Mouse (Mus musculus): ENCODE results near the gene Haao. TPM values are rescaled to one million over a fixed set of nuclear protein-coding genes. Genes with fewer than 3 reads are reported as not detected.

The Haao gene
- total RNA-seq, 1 experiment, result 0.54 TPM

DNA sequence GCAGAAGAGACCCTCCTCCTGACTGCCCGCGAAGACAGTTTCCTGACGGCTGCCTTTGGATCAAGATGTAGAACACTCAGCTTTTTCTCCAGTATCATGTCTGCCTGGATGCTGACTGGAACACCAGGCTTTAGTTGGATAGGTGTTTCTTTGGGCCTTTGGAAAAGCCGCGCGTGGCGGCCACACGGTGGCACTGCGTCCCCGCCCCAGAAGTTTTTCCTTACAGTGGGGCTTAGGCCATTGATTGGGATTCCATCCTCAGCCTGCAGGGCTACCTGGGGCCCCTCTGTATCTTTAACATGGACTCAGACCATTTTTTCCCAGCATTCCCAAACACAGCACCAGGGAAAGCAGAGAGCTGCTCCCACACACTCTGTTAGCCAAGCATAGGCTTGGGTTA is 18.8 kb upstream of the Haao start:
- no peak for TF ChIP-seq ZNF384 (IDR thresholded peaks at IDR 0.05; ENCODE audit: low read depth, low read length)
- peak; percentile 63 for TF ChIP-seq ZC3H11A (IDR thresholded peaks at IDR 0.05; ENCODE audit: borderline replicate concordance, low read depth, low read length)
- Histone ChIP-seq H3K4me1 (ENCODE audit: control insufficient read depth in 2 of 2, insufficient read depth in 2 of 2, low read length in 2 of 2, poor library complexity in 1 of 2) (peaks cover 0 to 15% of the 10 kb centered on the region in 2 experiments; a peak in 3 of 4 replicates), H3K36me3 (ENCODE audit: control insufficient read depth, insufficient read depth, low read length, poor library complexity, severe bottlenecking) (no peaks in the 10 kb centered on the region), H3K9me3 (ENCODE audit: control insufficient read depth, insufficient read depth, low read depth, low read length) (no peaks in the 10 kb centered on the region), H3K9ac (ENCODE audit: insufficient read depth, low read depth, low read length, poor library complexity, severe bottlenecking) (no peak overlapping the region), H3K4me3 (ENCODE audit: insufficient read depth in 1 of 2, low read depth in 1 of 2, low read length in 2 of 2, poor library complexity in 1 of 2, severe bottlenecking in 1 of 2) (no peak overlapping the region), H3K27ac (ENCODE audit: insufficient read depth, low read depth, low read length, poor library complexity, severe bottlenecking) (no peak overlapping the region)
- DNase-seq (ENCODE audit: low read depth, low spot score), result peak; percentile 55
- in situ Hi-C loops (cut with MboI; ENCODE audit: low sequenced_read_pairs in 2 of 2, unreplicated experiment in 2 of 2), result no loop called here

DNA sequence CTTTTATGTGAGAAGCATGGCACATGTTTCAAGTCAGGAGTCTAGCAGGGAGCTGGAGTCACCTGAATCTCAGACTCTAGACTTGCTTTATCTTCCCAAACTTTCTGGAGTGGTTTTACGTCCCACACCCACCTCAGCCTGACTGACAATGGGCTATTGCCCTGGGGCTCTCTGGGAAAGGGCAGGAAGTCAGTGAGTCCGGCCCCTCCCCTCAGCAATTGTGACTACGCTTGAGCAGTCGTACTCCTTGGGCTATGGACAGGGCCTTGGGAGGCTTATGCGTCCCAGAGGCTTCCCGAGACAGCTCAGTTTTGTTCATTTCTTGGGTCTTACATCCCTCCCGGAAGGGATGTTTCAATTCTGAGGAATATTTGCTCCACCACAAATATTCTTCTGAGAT is 17.6 kb upstream of the Haao start:
- Histone ChIP-seq H3K4me3 (ENCODE audit: insufficient read depth in 1 of 2, low read depth in 1 of 2, low read length in 2 of 2, poor library complexity in 1 of 2, severe bottlenecking in 1 of 2) (no peak overlapping the region), H3K9me3 (ENCODE audit: control insufficient read depth, insufficient read depth, low read depth, low read length) (no peaks in the 10 kb centered on the region), H3K4me1 (ENCODE audit: control insufficient read depth in 2 of 2, insufficient read depth in 2 of 2, low read length in 2 of 2, poor library complexity in 1 of 2) (peaks cover 0 to 15% of the 10 kb centered on the region in 2 experiments; a peak in 3 of 4 replicates), H3K9ac (ENCODE audit: insufficient read depth, low read depth, low read length, poor library complexity, severe bottlenecking) (no peak overlapping the region), H3K36me3 (ENCODE audit: control insufficient read depth, insufficient read depth, low read length, poor library complexity, severe bottlenecking) (no peaks in the 10 kb centered on the region), H3K27ac (ENCODE audit: insufficient read depth, low read depth, low read length, poor library complexity, severe bottlenecking) (peak overlapping the region; percentile 58; the same call in 1 of the 2 replicates)
- peak; percentile 79 for DNase-seq (ENCODE audit: low read depth, low spot score)
- no peak for TF ChIP-seq ZNF384 (IDR thresholded peaks at IDR 0.05; ENCODE audit: low read depth, low read length)
- TF ChIP-seq ZC3H11A (IDR thresholded peaks at IDR 0.05; ENCODE audit: borderline replicate concordance, low read depth, low read length), result no peak
- TF ChIP-seq HCFC1 (IDR thresholded peaks at IDR 0.05; ENCODE audit: borderline replicate concordance, insufficient read depth, low read length), result no peak
- TF ChIP-seq MAFK (IDR thresholded peaks at IDR 0.05; ENCODE audit: insufficient read depth, low read depth, low read length), result no peak
- no peak for TF ChIP-seq CHD2 (IDR thresholded peaks at IDR 0.05; ENCODE audit: low read depth, low read length)
- in situ Hi-C loops (cut with MboI; ENCODE audit: low sequenced_read_pairs in 2 of 2, unreplicated experiment in 2 of 2), result no loop called here

DNA sequence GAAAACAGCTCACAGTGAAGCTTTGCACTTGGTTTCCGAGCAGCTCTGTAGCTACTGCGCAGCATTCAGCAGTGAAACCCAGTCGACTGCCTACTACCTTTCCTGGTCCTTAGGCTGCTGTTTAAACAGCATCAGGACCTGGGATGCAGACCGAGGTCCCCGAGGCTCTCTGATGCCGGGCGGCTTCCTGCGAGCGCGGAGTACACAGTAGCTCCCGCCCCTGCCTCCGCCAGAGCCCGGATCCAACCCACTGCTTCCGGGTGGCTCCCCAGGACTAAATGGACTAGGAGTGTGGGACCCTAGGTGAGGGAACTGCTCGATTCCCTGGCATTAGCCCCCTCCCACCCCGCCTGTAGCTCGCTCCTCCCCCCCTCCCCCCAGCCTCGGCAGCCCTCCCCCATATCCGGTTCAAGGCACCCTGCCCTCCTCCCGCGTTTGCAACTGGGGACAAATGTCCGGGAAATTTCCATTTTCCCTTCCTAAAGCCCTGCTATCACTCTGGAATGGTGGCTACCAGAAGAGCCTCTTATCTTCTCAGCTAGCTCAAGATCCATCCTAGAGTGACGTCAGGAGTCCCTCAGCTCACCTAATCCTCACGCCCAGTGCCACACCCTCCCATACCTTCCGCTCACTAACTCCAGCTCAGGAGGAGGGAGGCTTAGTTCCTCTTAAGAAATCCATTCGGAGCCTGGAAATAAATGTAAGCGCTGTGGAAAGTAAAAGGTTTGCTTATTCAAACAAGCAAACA is 14.5 kb upstream of the Haao start:
- in situ Hi-C loops (cut with MboI; ENCODE audit: low sequenced_read_pairs in 2 of 2, unreplicated experiment in 2 of 2), result no loop called here
- H3K9ac ChIP-seq (ENCODE audit: insufficient read depth, low read depth, low read length, poor library complexity, severe bottlenecking), result peak overlapping the region; percentile 86
- H3K4me1 ChIP-seq (ENCODE audit: control insufficient read depth in 2 of 2, insufficient read depth in 2 of 2, low read length in 2 of 2, poor library complexity in 1 of 2), result peaks cover 0 to 15% of the 10 kb centered on the region in 2 experiments; a peak in 3 of 4 replicates
- DNase-seq (ENCODE audit: low read depth, low spot score), result peak; percentile 65
- H3K27ac ChIP-seq (ENCODE audit: insufficient read depth, low read depth, low read length, poor library complexity, severe bottlenecking), result peak overlapping the region; percentile 62
- H3K4me3 ChIP-seq (ENCODE audit: insufficient read depth in 1 of 2, low read depth in 1 of 2, low read length in 2 of 2, poor library complexity in 1 of 2, severe bottlenecking in 1 of 2), result peak overlapping the region; percentile 73 to 92
- no peaks in the 10 kb centered on the region for H3K9me3 ChIP-seq (ENCODE audit: control insufficient read depth, insufficient read depth, low read depth, low read length)
- no peaks in the 10 kb centered on the region for H3K36me3 ChIP-seq (ENCODE audit: control insufficient read depth, insufficient read depth, low read length, poor library complexity, severe bottlenecking)
- TF ChIP-seq ZC3H11A (IDR thresholded peaks at IDR 0.05; ENCODE audit: borderline replicate concordance, low read depth, low read length) (no peak), ZNF384 (IDR thresholded peaks at IDR 0.05; ENCODE audit: low read depth, low read length) (no peak), MAFK (IDR thresholded peaks at IDR 0.05; ENCODE audit: insufficient read depth, low read depth, low read length) (no peak)

DNA sequence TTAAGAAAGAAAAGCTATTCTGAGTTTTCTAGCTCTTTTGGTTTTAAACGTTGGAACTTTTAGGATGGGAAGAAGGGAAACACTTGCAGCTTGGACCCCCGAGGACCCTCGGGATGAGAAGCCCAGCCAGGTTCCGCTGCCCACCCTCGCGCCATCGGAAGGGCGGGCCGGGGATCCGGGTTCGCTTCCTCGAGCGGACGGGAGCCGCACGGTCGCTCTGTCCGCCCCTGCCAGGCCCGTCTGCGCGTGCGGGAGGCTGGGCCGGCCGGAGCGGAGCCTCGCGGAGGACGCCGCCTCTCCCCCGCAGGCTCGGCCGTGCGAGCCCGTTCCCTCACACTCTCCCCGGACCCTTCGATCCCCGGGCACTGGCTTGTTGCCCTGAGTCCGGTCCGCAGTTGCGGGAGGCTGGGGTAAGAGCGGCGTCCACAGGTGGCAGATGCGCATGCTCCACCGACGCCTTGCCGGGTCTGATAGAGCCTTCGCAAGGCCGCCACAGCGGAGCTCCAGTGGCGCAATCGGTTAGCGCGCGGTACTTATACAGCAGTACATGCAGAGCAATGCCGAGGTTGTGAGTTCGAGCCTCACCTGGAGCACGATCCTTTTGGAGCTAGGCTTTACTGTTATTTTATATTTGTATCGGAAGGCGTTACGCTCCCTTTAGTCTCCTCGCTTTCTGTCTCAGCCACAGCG is 13.8 kb upstream of the Haao start:
- peak overlapping the region; percentile 86 for H3K9ac ChIP-seq (ENCODE audit: insufficient read depth, low read depth, low read length, poor library complexity, severe bottlenecking)
- TF ChIP-seq ZC3H11A (IDR thresholded peaks at IDR 0.05; ENCODE audit: borderline replicate concordance, low read depth, low read length) (no peak), HCFC1 (IDR thresholded peaks at IDR 0.05; ENCODE audit: borderline replicate concordance, insufficient read depth, low read length) (no peak), MAFK (IDR thresholded peaks at IDR 0.05; ENCODE audit: insufficient read depth, low read depth, low read length) (peak; percentile 34; the same call in 1 of the 2 replicates), CHD2 (IDR thresholded peaks at IDR 0.05; ENCODE audit: low read depth, low read length) (no peak), ZNF384 (IDR thresholded peaks at IDR 0.05; ENCODE audit: low read depth, low read length) (no peak)
- no peaks in the 10 kb centered on the region for H3K36me3 ChIP-seq (ENCODE audit: control insufficient read depth, insufficient read depth, low read length, poor library complexity, severe bottlenecking)
- H3K9me3 ChIP-seq (ENCODE audit: control insufficient read depth, insufficient read depth, low read depth, low read length), result no peaks in the 10 kb centered on the region
- in situ Hi-C loops (cut with MboI; ENCODE audit: low sequenced_read_pairs in 2 of 2, unreplicated experiment in 2 of 2), result no loop called here
- peak; percentile 81 for DNase-seq (ENCODE audit: low read depth, low spot score)
- peaks cover 0 to 15% of the 10 kb centered on the region in 2 experiments; a peak in 3 of 4 replicates for H3K4me1 ChIP-seq (ENCODE audit: control insufficient read depth in 2 of 2, insufficient read depth in 2 of 2, low read length in 2 of 2, poor library complexity in 1 of 2)
- peak overlapping the region; percentile 73 to 92 for H3K4me3 ChIP-seq (ENCODE audit: insufficient read depth in 1 of 2, low read depth in 1 of 2, low read length in 2 of 2, poor library complexity in 1 of 2, severe bottlenecking in 1 of 2)
- H3K27ac ChIP-seq (ENCODE audit: insufficient read depth, low read depth, low read length, poor library complexity, severe bottlenecking), result peak overlapping the region; percentile 62
